8 mouse cellular contexts compared by ENCODE assay signal in genomic region chr12:99966116-99966770, GRCm38 (mm10). TPM values are rescaled to one million over a fixed set of nuclear protein-coding genes. Genes with fewer than 3 reads are reported as not detected.
A peak's percentile ranks its signal among the peaks of the same experiment; 100 is the strongest.
DNase-seq lines count a peak whose midpoint lies in the region; ATAC-seq and TF ChIP-seq lines count a peak whose summit lies in the region.

No protein-coding gene starts in this region.

- no peak for DNase-seq in cerebellum, adult 2 months
- no peak for DNase-seq in cerebellum, adult 11 months
- DNase-seq in cerebellum, postnatal 25 days, result no peak
- DNase-seq in frontal cortex, postnatal 14 days (ENCODE audit: low spot score in 2 of 2), result no peak

- H3K27me3 ChIP-seq in cerebellum, adult 2 months (ENCODE audit: control insufficient read depth, insufficient read depth, low read length), result no peaks in the 10 kb centered on the region
- peaks cover 84% of the 10 kb centered on the region for H3K27me3 ChIP-seq in E14TG2a.4 (ENCODE audit: insufficient read depth, low read length)
- peaks cover 64% of the 10 kb centered on the region for H3K27me3 ChIP-seq in heart, embryonic 11.5 days (ENCODE audit: control insufficient read depth, insufficient read depth, low read length)
- H3K27me3 ChIP-seq in liver, embryonic 12.5 days (replicated peaks), result peaks cover 74% of the 10 kb centered on the region
- H3K27me3 ChIP-seq in stomach, embryonic 15.5 days (replicated peaks), result peaks cover 77% of the 10 kb centered on the region

- peak overlapping the region; percentile 86 for H3K4me2 ChIP-seq in heart, embryonic 11.5 days
- H3K4me2 ChIP-seq in liver, embryonic 12.5 days, result peak overlapping the region; percentile 70
- peak overlapping the region; percentile 97 for H3K4me2 ChIP-seq in stomach, embryonic 15.5 days

- H3K9me3 ChIP-seq in E14TG2a.4 (ENCODE audit: low read length), result no peaks in the 10 kb centered on the region
- no peaks in the 10 kb centered on the region for H3K9me3 ChIP-seq in heart, embryonic 11.5 days (replicated peaks; ENCODE audit: control insufficient read depth, low read length)
- H3K9me3 ChIP-seq in liver, embryonic 12.5 days (replicated peaks), result no peaks in the 10 kb centered on the region
- H3K9me3 ChIP-seq in stomach, embryonic 15.5 days, result no peaks in the 10 kb centered on the region

- H3K4me1 ChIP-seq in cerebellum, adult 2 months (ENCODE audit: control insufficient read depth, insufficient read depth, low read length), result peaks cover 4% of the 10 kb centered on the region; the same call in 1 of the 2 replicates
- peaks cover 36% of the 10 kb centered on the region for H3K4me1 ChIP-seq in E14TG2a.4 (replicated peaks; ENCODE audit: low read depth, low read length)
- peaks cover 15% of the 10 kb centered on the region for H3K4me1 ChIP-seq in heart, embryonic 11.5 days (ENCODE audit: control insufficient read depth, insufficient read depth, low read length)
- H3K4me1 ChIP-seq in liver, embryonic 12.5 days, result peaks cover 18% of the 10 kb centered on the region
- peaks cover 19% of the 10 kb centered on the region for H3K4me1 ChIP-seq in stomach, embryonic 15.5 days

- H3K36me3 ChIP-seq in E14TG2a.4 (ENCODE audit: insufficient read depth, low read length), result no peaks in the 10 kb centered on the region
- no peaks in the 10 kb centered on the region for H3K36me3 ChIP-seq in heart, embryonic 11.5 days (ENCODE audit: control insufficient read depth, insufficient read depth, low read length)
- no peaks in the 10 kb centered on the region for H3K36me3 ChIP-seq in liver, embryonic 12.5 days
- H3K36me3 ChIP-seq in stomach, embryonic 15.5 days, result no peaks in the 10 kb centered on the region

- no peak for TF ChIP-seq CTCF in cerebellum, adult 2 months (IDR thresholded peaks at IDR 0.05; ENCODE audit: borderline replicate concordance, insufficient read depth, low read depth, low read length)
- no peak for TF ChIP-seq CTCF in E14TG2a.4 (conservative IDR thresholded peaks at IDR 0.05; ENCODE audit: low read length)

- H3K4me3 ChIP-seq in cerebellum, adult 2 months (replicated peaks; ENCODE audit: insufficient read depth, low read depth, low read length), result peak overlapping the region; percentile 37
- peak overlapping the region; percentile 76 for H3K4me3 ChIP-seq in E14TG2a.4 (replicated peaks; ENCODE audit: low read length)
- peak overlapping the region; percentile 49 for H3K4me3 ChIP-seq in heart, embryonic 11.5 days (ENCODE audit: low read depth, low read length)
- peak overlapping the region; percentile 49 for H3K4me3 ChIP-seq in liver, embryonic 12.5 days
- peak overlapping the region; percentile 48 for H3K4me3 ChIP-seq in stomach, embryonic 15.5 days (replicated peaks)

- no peak overlapping the region for H3K27ac ChIP-seq in cerebellum, adult 2 months (ENCODE audit: insufficient read depth, low read length)
- H3K27ac ChIP-seq in heart, embryonic 11.5 days (ENCODE audit: low read depth, low read length), result no peak overlapping the region
- no peak overlapping the region for H3K27ac ChIP-seq in liver, embryonic 12.5 days
- no peak overlapping the region for H3K27ac ChIP-seq in stomach, embryonic 15.5 days

- ATAC-seq in heart, embryonic 11.5 days (replicated peaks; ENCODE audit: insufficient number of reproducible peaks, low FRiP score, low TSS enrichment), result no peak
- ATAC-seq in liver, embryonic 12.5 days, result no peak
- 0 out of 2 replicates have a peak, but pooled peaks have one; percentile 6 for ATAC-seq in stomach, embryonic 15.5 days (ENCODE audit: insufficient read depth, low FRiP score, low read depth)

- WGBS in cerebellum, adult 2 months, result 10% methylated on average over 25 of the region's 25 CpGs
- WGBS in heart, embryonic 11.5 days (ENCODE audit: insufficient replicate concordance), result 5% methylated on average over 25 of the region's 25 CpGs
- WGBS in liver, embryonic 12.5 days (ENCODE audit: insufficient replicate concordance), result 8% methylated on average over 25 of the region's 25 CpGs
- WGBS in stomach, embryonic 15.5 days, result 6% methylated on average over 25 of the region's 25 CpGs

- no peak for TF ChIP-seq POLR2A in cerebellum, adult 2 months (IDR thresholded peaks at IDR 0.05; ENCODE audit: borderline replicate concordance, insufficient read depth, low read length)

- peak overlapping the region; percentile 22; the same call in 1 of the 2 replicates for H3K9ac ChIP-seq in heart, embryonic 11.5 days (ENCODE audit: low read depth, low read length)
- H3K9ac ChIP-seq in liver, embryonic 12.5 days, result no peak overlapping the region
- peak overlapping the region; percentile 16; the same call in 1 of the 2 replicates for H3K9ac ChIP-seq in stomach, embryonic 15.5 days

RNA-seq across cellular contexts. Expression of gene Kcnk13, which starts 1.9 kb away (rescaled TPM):
- polyA plus RNA-seq in cerebellum, adult 2 months (2012; rRNA removed), result 7.1 and 9.2 TPM in 2 replicates
- 0.17 and 0.37 TPM in 2 replicates for polyA plus RNA-seq in heart, embryonic 11.5 days (2014; fragmentation: Nextera tagmentation; extraction: Ambion mirVana)
- polyA plus RNA-seq in liver, embryonic 12.5 days (2016; fragmentation: Nextera tagmentation; extraction: Ambion mirVana), result 0.46 and 0.59 TPM in 2 replicates
- polyA plus RNA-seq in stomach, embryonic 15.5 days (2015; fragmentation: Nextera tagmentation; extraction: Ambion mirVana), result 0.41 and 0.54 TPM in 2 replicates
